Mouse (Mus musculus): ENCODE results near the gene Abca3. TPM values are rescaled to one million over a fixed set of nuclear protein-coding genes. Genes with fewer than 3 reads are reported as not detected.

Abca3 gene
- polyA plus RNA-seq, 1 experiment, result 32.6 TPM

- WGBS, result 89% methylated on average over 7 of the region's 7 CpGs
- no peak for DNase-seq (ENCODE audit: low read depth in 1 of 2, low spot score in 2 of 2)
- Histone ChIP-seq H3K4me3 (ENCODE audit: extremely low read depth, insufficient read depth, insufficient read length) (no peak overlapping the region), H3K36me3 (ENCODE audit: control insufficient read depth, insufficient read depth, low read length) (peaks cover 10% of the 10 kb centered on the region), H3K4me1 (ENCODE audit: control insufficient read depth, insufficient read depth, insufficient read length) (no peaks in the 10 kb centered on the region), H3K27ac (ENCODE audit: insufficient read depth, low read length) (no peak overlapping the region), H3K27me3 (ENCODE audit: control insufficient read depth, insufficient read depth, low read length) (no peaks in the 10 kb centered on the region)
- TF ChIP-seq POLR2A (IDR thresholded peaks at IDR 0.05; ENCODE audit: low read depth, low read length) (no peak), CTCF (IDR thresholded peaks at IDR 0.05; ENCODE audit: extremely low read depth, insufficient read depth, insufficient read length, insufficient replicate concordance) (no peak)
These were observed 42.7 kb downstream of the Abca3 start for GRCm38 (mm10) chr17:24394456-24394855.

GRCm38 (mm10) chr17:24402371-24402770 lies 50.6 kb downstream of the Abca3 start:
- DNase-seq (ENCODE audit: low read depth in 1 of 2, low spot score in 2 of 2), result no peak
- no peaks in the 10 kb centered on the region for H3K4me1 ChIP-seq (ENCODE audit: control insufficient read depth, insufficient read depth, insufficient read length)
- TF ChIP-seq CTCF (IDR thresholded peaks at IDR 0.05; ENCODE audit: extremely low read depth, insufficient read depth, insufficient read length, insufficient replicate concordance) (no peak), POLR2A (IDR thresholded peaks at IDR 0.05; ENCODE audit: low read depth, low read length) (no peak)
- WGBS, result 89% methylated on average over 3 of the region's 3 CpGs
- H3K36me3 ChIP-seq (ENCODE audit: control insufficient read depth, insufficient read depth, low read length), result peaks cover 34% of the 10 kb centered on the region
- H3K27me3 ChIP-seq (ENCODE audit: control insufficient read depth, insufficient read depth, low read length), result no peaks in the 10 kb centered on the region
- H3K4me3 ChIP-seq (ENCODE audit: extremely low read depth, insufficient read depth, insufficient read length), result no peak overlapping the region
- H3K27ac ChIP-seq (ENCODE audit: insufficient read depth, low read length), result no peak overlapping the region

GRCm38 (mm10) chr17:24407116-24407803 lies 55.5 kb downstream of the Abca3 start:
- Histone ChIP-seq H3K27me3 (ENCODE audit: control insufficient read depth, insufficient read depth, low read length) (no peaks in the 10 kb centered on the region), H3K27ac (ENCODE audit: insufficient read depth, low read length) (no peak overlapping the region), H3K4me3 (ENCODE audit: extremely low read depth, insufficient read depth, insufficient read length) (no peak overlapping the region), H3K4me1 (ENCODE audit: control insufficient read depth, insufficient read depth, insufficient read length) (no peaks in the 10 kb centered on the region), H3K36me3 (ENCODE audit: control insufficient read depth, insufficient read depth, low read length) (peaks cover 40% of the 10 kb centered on the region)
- 94% methylated on average over 12 of the region's 12 CpGs for WGBS
- TF ChIP-seq CTCF (IDR thresholded peaks at IDR 0.05; ENCODE audit: extremely low read depth, insufficient read depth, insufficient read length, insufficient replicate concordance) (no peak), POLR2A (IDR thresholded peaks at IDR 0.05; ENCODE audit: low read depth, low read length) (no peak)
- DNase-seq (ENCODE audit: low read depth in 1 of 2, low spot score in 2 of 2), result no peak

GRCm38 (mm10) chr17:24413557-24414211 lies 61.9 kb downstream of the Abca3 start:
- H3K27ac ChIP-seq (ENCODE audit: insufficient read depth, low read length), result peak overlapping the region; percentile 76
- TF ChIP-seq POLR2A (IDR thresholded peaks at IDR 0.05; ENCODE audit: low read depth, low read length) (no peak), CTCF (IDR thresholded peaks at IDR 0.05; ENCODE audit: extremely low read depth, insufficient read depth, insufficient read length, insufficient replicate concordance) (no peak)
- H3K27me3 ChIP-seq (ENCODE audit: control insufficient read depth, insufficient read depth, low read length), result no peaks in the 10 kb centered on the region
- WGBS, result 8% methylated on average over 22 of the region's 22 CpGs
- H3K4me3 ChIP-seq (ENCODE audit: extremely low read depth, insufficient read depth, insufficient read length), result peak overlapping the region; percentile 64
- peaks cover 18% of the 10 kb centered on the region for H3K36me3 ChIP-seq (ENCODE audit: control insufficient read depth, insufficient read depth, low read length)
- DNase-seq (ENCODE audit: low read depth in 1 of 2, low spot score in 2 of 2), result peak in 1 of 2 experiments; percentile 42
- H3K4me1 ChIP-seq (ENCODE audit: control insufficient read depth, insufficient read depth, insufficient read length), result peaks cover 3% of the 10 kb centered on the region; the same call in 1 of the 2 replicates

- DNase-seq (ENCODE audit: low read depth in 1 of 2, low spot score in 2 of 2), result peak; percentile 88 to 97
- Histone ChIP-seq H3K36me3 (ENCODE audit: control insufficient read depth, insufficient read depth, low read length) (peaks cover 15% of the 10 kb centered on the region), H3K27me3 (ENCODE audit: control insufficient read depth, insufficient read depth, low read length) (no peaks in the 10 kb centered on the region), H3K4me1 (ENCODE audit: control insufficient read depth, insufficient read depth, insufficient read length) (peaks cover 3% of the 10 kb centered on the region; the same call in 1 of the 2 replicates), H3K27ac (ENCODE audit: insufficient read depth, low read length) (peak within 1 kb of the TSS; percentile 81), H3K4me3 (ENCODE audit: extremely low read depth, insufficient read depth, insufficient read length) (peak within 1 kb of the TSS; percentile 89)
- under 1% methylated on average over 64 of the region's 64 CpGs for WGBS
- TF ChIP-seq POLR2A (IDR thresholded peaks at IDR 0.05; ENCODE audit: low read depth, low read length), result peak; percentile 79
- TF ChIP-seq CTCF (IDR thresholded peaks at IDR 0.05; ENCODE audit: extremely low read depth, insufficient read depth, insufficient read length, insufficient replicate concordance), result no peak
These were observed 62.7 kb downstream of the Abca3 start, which contains the start of gene Rnps1 for GRCm38 (mm10) chr17:24414230-24414976. Gene Rnps1, plus strand, starts transcription at chr17:24414565.

- Histone ChIP-seq H3K36me3 (ENCODE audit: control insufficient read depth, insufficient read depth, low read length) (peaks cover 15% of the 10 kb centered on the region), H3K4me3 (ENCODE audit: extremely low read depth, insufficient read depth, insufficient read length) (peak overlapping the region; percentile 89), H3K27me3 (ENCODE audit: control insufficient read depth, insufficient read depth, low read length) (no peaks in the 10 kb centered on the region), H3K27ac (ENCODE audit: insufficient read depth, low read length) (peak overlapping the region; percentile 81), H3K4me1 (ENCODE audit: control insufficient read depth, insufficient read depth, insufficient read length) (peaks cover 3% of the 10 kb centered on the region; the same call in 1 of the 2 replicates)
- DNase-seq (ENCODE audit: low read depth in 1 of 2, low spot score in 2 of 2), result peak in 1 of 2 experiments; percentile 11
- TF ChIP-seq CTCF (IDR thresholded peaks at IDR 0.05; ENCODE audit: extremely low read depth, insufficient read depth, insufficient read length, insufficient replicate concordance) (no peak), POLR2A (IDR thresholded peaks at IDR 0.05; ENCODE audit: low read depth, low read length) (no peak)
- under 1% methylated on average over 21 of the region's 21 CpGs for WGBS
These were observed 63.3 kb downstream of the Abca3 start for GRCm38 (mm10) chr17:24415011-24415410.
